Mouse (Mus musculus) limb, embryonic 13.5 days (tissue): Measurements from ENCODE around the gene Pak6. TPM values are rescaled to one million over a fixed set of nuclear protein-coding genes. Genes with fewer than 3 reads are reported as not detected.
"Not testable (repeated sequence)": the region's sequence is repeated elsewhere in the genome, so short reads cannot be mapped to it uniquely, and the experiment has no call there.

Source experiments
- ATAC-seq: fragments of 200-750 bp; cut with Nextera tagmentation; 2 replicates; pipeline ENCODE4 v1.8.0; 2017; ENCODE audit warnings: low read depth, moderate number of reproducible peaks, moderate TSS enrichment; ENCODE audit not compliant: low FRiP score
- H3K27ac ChIP-seq: fragments of 300-500 bp; sonication (generic); 2 replicates; pipeline ENCODE4 v1.5.1; 2015; ENCODE audit warnings: inconsistent platforms, mild to moderate bottlenecking, moderate library complexity
- H3K27me3 ChIP-seq: fragments of 300-500 bp; sonication (generic); 2 replicates; pipeline ENCODE4 v1.6.1; 2015; ENCODE audit warnings: mild to moderate bottlenecking, inconsistent platforms
- H3K36me3 ChIP-seq: fragments of 300-500 bp; sonication (generic); 2 replicates; pipeline ENCODE4 v1.6.1; 2015; ENCODE audit warnings: inconsistent platforms, mild to moderate bottlenecking, moderate library complexity
- H3K4me1 ChIP-seq: fragments of 300-500 bp; sonication (generic); 2 replicates; pipeline ENCODE4 v1.6.1; 2015; ENCODE audit warnings: inconsistent platforms
- H3K4me2 ChIP-seq: fragments of 300-500 bp; sonication (generic); replicated peaks from 2 replicates; pipeline ENCODE4 v1.6.1; 2015; ENCODE audit warnings: inconsistent platforms, mild to moderate bottlenecking, moderate library complexity
- H3K4me3 ChIP-seq: fragments of 300-500 bp; sonication (generic); 2 replicates; pipeline ENCODE4 v1.5.1; 2015; ENCODE audit warnings: moderate library complexity, mild to moderate bottlenecking, inconsistent platforms
- H3K9ac ChIP-seq: fragments of 300-500 bp; sonication (generic); 2 replicates; pipeline ENCODE4 v1.6.1; 2015; ENCODE audit warnings: mild to moderate bottlenecking, inconsistent platforms
- H3K9me3 ChIP-seq: fragments of 300-500 bp; sonication (generic); 2 replicates; pipeline ENCODE4 v1.6.1; 2016; ENCODE audit warnings: inconsistent platforms
- WGBS: fragments of 180-500 bp; shearing (Covaris S2); methylation state at CpG from one replicate; pipeline ENCODE4 v1.1.7; 2015; 5-methylcytosine and 5-hydroxymethylcytosine counted together
- polyA plus RNA-seq: library from polyadenylated mRNA; unstranded; fragments of >200 nt; fragmentation: Nextera tagmentation; extraction: Ambion mirVana; gene quantifications from 2 replicates; pipeline ENCODE4 v1.2.1, GENCODE M21; 2015

Gene Pak6
- polyA plus RNA-seq, 1 experiment from 2014 or later = 3.3 TPM

DNA sequence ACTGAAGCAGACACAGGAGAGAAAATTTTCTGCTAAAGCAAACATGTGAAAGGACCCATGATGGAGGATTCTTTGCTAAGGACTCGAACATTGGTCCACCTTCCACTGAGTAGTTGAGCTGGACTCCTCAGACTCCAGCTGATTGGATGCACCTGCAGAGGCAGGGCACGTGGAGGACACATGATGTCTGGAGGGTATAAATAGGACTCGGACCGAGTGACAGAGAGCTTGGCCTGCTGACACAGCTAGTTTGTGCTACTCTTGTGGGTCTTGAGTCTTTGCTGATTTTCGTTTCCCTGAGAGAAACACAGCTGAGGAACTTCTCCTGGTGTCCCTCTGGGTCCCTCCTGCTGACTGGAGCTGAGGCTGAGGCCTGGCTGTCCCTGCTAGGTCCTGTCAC lies 16.4 kb upstream of the Pak6 start:
- WGBS = 81% methylated on average over 5 of the region's 5 CpGs

GRCm38 (mm10) chr2:118650697-118651096 lies 12.4 kb upstream of the Pak6 start:
- H3K27me3 ChIP-seq, H3K4me2 ChIP-seq, H3K4me1 ChIP-seq, H3K9ac ChIP-seq, H3K4me3 ChIP-seq, H3K36me3 ChIP-seq, H3K27ac ChIP-seq, H3K9me3 ChIP-seq, ATAC-seq: not testable (repeated sequence)
- 79% methylated on average over 2 of the region's 2 CpGs for WGBS

More for the DNA sequence above, 16.4 kb upstream of the Pak6 start:
- Histone ChIP-seq H3K4me3 (no peak overlapping the region), H3K36me3 (peaks cover 37% of the 10 kb centered on the region), H3K9me3 (0 out of 2 replicates have a peak, but pooled peaks cover 8% of the 10 kb centered on the region), H3K9ac (no peak overlapping the region), H3K27ac (no peak overlapping the region), H3K4me1 (no peaks in the 10 kb centered on the region), H3K27me3 (no peaks in the 10 kb centered on the region), H3K4me2 (no peak overlapping the region)
- ATAC-seq = no peak

DNA sequence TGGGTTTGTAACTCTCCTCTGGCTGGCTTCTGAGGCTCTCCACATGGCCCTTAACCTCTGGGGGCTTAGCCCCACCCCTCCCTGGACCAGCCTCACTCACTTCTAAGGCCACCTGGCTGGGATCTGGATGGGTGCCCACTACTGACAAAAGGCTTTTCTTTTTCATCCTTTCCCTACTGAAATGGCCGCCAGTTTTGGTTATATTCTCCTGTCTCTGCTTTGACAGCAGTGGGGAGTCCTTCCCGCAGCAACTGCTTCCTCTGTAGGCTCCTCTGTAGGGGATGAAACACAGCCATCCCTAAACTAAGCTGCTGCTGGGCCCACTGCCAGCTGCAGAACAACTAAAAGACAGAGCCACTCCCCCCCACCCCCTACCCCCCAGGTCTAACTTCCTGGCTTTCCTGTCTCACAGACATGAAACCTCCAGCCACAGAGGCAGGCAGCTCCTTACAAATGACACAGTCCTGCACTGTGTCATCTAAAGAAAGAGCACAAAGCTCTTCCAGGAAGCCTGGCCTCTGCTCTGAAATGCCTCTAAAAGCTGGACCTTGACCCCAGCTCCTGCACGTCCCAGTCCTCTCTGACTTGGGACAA lies 6.3 kb upstream of the Pak6 start:
- Histone ChIP-seq H3K9ac (0 out of 2 replicates have a peak overlapping the region, but pooled peaks have one; percentile 25), H3K9me3 (no peaks in the 10 kb centered on the region), H3K27ac (peak overlapping the region; percentile 44; the same call in 1 of the 2 replicates), H3K4me1 (peaks cover 36% of the 10 kb centered on the region), H3K4me3 (no peak overlapping the region), H3K36me3 (no peaks in the 10 kb centered on the region), H3K27me3 (no peaks in the 10 kb centered on the region), H3K4me2 (no peak overlapping the region)
- no peak for ATAC-seq
- 27% methylated on average over 3 of the region's 3 CpGs for WGBS

DNA sequence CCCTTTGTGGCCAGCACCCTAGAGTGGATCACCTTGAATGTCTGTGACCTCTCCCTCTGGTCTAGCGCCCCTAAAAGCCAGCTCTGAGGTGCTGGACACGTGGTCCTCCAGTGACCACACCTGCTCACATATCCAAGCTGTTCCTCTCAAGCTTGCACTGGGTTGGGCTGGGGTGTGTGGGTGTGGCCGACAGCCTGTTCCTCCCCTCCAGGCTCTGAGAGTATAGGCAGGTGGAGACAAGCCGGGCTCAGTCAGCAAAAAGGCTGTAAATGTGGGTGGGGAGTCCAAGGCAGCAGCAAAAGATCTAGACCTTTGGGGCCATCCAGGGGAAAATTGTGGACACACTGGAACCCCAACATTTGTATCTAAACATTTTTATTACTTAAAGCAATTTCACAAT lies 4.6 kb upstream of the Pak6 start:
- ATAC-seq = peak; percentile 44
- Histone ChIP-seq H3K36me3 (no peaks in the 10 kb centered on the region), H3K4me2 (no peak overlapping the region), H3K27me3 (peaks cover 14% of the 10 kb centered on the region), H3K9ac (no peak overlapping the region), H3K9me3 (no peaks in the 10 kb centered on the region), H3K4me3 (no peak overlapping the region), H3K27ac (no peak overlapping the region), H3K4me1 (peaks cover 48% of the 10 kb centered on the region)
- WGBS = 34% methylated on average over 4 of the region's 4 CpGs

DNA sequence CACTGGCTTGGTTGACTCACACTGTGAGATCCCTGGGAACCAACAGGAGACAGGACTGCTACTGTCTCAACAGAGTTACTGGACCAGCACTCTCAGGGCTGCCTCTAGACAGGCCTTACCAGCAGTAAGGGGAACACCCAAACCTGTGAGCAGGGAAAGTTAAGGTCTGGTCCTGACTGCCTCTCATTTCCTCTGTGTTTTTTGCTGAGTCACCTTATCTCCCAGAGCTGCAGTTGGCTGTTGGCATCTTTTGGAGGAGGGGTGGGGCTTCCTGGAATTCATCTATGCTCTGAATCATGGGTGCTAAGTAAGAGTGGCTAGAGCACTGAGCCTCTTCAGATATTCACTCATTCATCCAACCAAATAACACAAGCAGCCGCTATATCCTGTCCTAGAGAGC lies 4.0 kb upstream of the Pak6 start:
- H3K4me2 ChIP-seq = no peak overlapping the region
- H3K4me1 ChIP-seq = peaks cover 52% of the 10 kb centered on the region
- H3K27me3 ChIP-seq = peaks cover 20% of the 10 kb centered on the region
- ATAC-seq = no peak
- no peak overlapping the region for H3K9ac ChIP-seq
- H3K4me3 ChIP-seq = no peak overlapping the region
- 91% methylated on average over 1 of the region's 1 CpGs for WGBS
- H3K36me3 ChIP-seq = no peaks in the 10 kb centered on the region
- H3K9me3 ChIP-seq = no peaks in the 10 kb centered on the region
- H3K27ac ChIP-seq = peak overlapping the region; percentile 6; the same call in 1 of the 2 replicates

DNA sequence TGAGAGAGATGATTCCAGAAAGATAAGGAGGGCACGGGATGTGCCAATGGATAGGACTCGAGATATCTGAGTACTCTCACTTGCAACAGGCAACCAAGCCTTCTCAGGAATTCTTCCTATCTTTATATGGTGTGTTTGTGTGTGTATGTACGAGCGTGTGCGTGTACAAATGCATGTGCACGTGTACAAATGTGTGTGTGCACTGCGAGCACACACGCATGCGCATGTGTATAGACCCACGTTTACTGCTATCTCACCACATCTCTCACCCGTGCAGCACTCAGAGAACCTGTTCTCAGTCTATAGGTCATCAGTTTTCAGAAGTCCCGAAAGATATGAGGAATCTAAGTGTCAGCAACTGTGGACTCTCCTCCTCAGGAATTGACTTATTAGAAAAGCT lies 3.6 kb upstream of the Pak6 start:
- peak overlapping the region; percentile 63 for H3K4me2 ChIP-seq
- H3K4me3 ChIP-seq = peak overlapping the region; percentile 43
- no peak overlapping the region for H3K27ac ChIP-seq
- H3K27me3 ChIP-seq = peaks cover 24% of the 10 kb centered on the region
- peaks cover 49% of the 10 kb centered on the region for H3K4me1 ChIP-seq
- H3K9ac ChIP-seq = no peak overlapping the region
- WGBS = 89% methylated on average over 12 of the region's 12 CpGs
- H3K36me3 ChIP-seq = no peaks in the 10 kb centered on the region
- H3K9me3 ChIP-seq = no peaks in the 10 kb centered on the region
- no peak for ATAC-seq

- Histone ChIP-seq H3K27ac (no peak overlapping the region), H3K4me3 (peak overlapping the region; percentile 43), H3K9ac (peak overlapping the region; percentile 55), H3K27me3 (peaks cover 26% of the 10 kb centered on the region), H3K4me1 (peaks cover 51% of the 10 kb centered on the region), H3K9me3 (no peaks in the 10 kb centered on the region), H3K4me2 (peak overlapping the region; percentile 63), H3K36me3 (no peaks in the 10 kb centered on the region)
- peak; percentile 77; the same call in 1 of the 2 replicates for ATAC-seq
- 4% methylated on average over 4 of the region's 4 CpGs for WGBS
Measured at GRCm38 (mm10) chr2:118659998-118660452, 3.1 kb upstream of the Pak6 start.

GRCm38 (mm10) chr2:118661891-118662290 lies 1.2 kb upstream of the Pak6 start:
- no peak overlapping the region for H3K4me2 ChIP-seq
- H3K9me3 ChIP-seq = no peaks in the 10 kb centered on the region
- ATAC-seq = no peak
- H3K4me3 ChIP-seq = no peak overlapping the region
- H3K9ac ChIP-seq = no peak overlapping the region
- H3K4me1 ChIP-seq = peaks cover 49% of the 10 kb centered on the region
- no peak overlapping the region for H3K27ac ChIP-seq
- no peaks in the 10 kb centered on the region for H3K36me3 ChIP-seq
- H3K27me3 ChIP-seq = peaks cover 26% of the 10 kb centered on the region
- 75% methylated on average over 9 of the region's 9 CpGs for WGBS

DNA sequence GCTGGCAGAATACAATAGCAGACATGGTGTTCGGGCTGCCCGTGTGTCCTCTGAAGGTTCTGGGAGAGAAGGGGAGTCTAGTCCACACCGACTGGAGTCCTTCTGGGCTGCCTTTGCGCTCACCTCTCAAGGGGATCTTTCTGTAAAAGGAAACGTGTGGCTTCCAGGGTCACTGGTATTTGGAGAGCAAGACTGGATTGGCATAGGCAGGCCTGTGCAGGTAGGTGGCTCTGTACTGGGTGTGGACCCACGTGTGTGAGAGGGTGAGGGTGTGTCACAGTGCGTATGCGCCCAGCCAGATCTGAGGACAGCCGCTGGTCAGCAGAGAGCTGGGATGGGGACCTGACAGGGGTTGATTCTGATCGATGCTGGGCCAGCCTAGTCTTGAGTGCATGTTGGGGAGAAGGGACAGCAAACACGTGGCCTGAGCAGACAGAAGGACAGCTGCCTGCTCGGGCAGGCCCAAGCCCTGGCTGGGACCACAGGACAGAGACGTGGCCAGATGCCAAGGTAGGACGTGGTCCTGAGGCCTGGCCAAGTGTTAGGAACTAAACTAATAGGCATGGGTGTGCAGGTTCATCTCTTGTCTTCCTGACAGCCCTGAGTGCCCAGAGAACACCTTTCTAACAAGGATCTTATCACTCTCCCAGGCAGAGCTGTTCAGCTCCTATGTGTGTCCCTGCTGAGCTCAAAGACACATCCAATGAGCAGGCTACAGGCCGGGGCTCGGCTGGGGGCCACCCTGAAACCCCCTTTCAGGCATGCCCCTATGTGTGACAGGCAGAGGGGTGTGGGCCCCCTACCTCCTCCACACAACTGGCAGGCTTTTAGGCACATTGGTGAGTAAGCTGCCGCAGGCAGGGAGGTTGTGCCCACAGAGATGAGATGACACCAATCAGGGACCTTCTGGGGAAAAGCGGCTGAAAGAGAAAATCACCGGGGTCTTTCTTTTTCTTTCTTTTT lies 982 bp downstream of the Pak6 start:
- no peaks in the 10 kb centered on the region for H3K36me3 ChIP-seq
- peaks cover 31% of the 10 kb centered on the region for H3K27me3 ChIP-seq
- H3K9ac ChIP-seq = no peak overlapping the region; the same call in 1 of the 2 replicates

DNA sequence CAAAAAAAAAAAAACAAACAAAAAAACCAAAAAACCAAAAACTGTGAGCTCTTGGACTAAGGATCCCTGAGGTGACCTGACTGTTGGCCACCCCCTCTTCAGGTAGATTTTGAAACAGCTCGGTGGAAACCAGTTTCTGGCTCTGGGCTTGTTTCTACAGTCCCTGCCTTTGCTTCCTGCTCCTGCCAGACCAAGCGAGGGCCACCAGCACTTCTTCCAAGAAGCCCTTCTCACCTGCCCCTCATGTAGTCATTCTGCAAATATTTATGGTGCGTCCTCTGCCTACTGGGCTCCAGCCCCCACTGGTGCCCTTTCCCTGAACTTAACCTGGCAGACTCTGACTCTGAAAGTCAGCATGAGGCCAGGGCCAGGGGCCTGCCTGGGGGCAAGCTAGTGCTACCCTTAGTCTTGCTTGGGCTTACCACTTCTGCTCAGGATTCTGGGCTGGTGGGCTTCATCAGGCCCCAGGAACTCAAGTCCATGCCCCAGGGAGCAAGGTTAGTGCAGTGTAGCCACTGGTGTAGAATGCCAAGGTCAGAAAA lies 1.9 kb downstream of the Pak6 start:
- Histone ChIP-seq H3K4me1 (peaks cover 41% of the 10 kb centered on the region), H3K9ac (no peak overlapping the region), H3K4me2 (no peak overlapping the region), H3K27me3 (peaks cover 31% of the 10 kb centered on the region), H3K4me3 (no peak overlapping the region), H3K27ac (no peak overlapping the region), H3K36me3 (no peaks in the 10 kb centered on the region), H3K9me3 (no peaks in the 10 kb centered on the region)
- ATAC-seq = no peak
- WGBS = 65% methylated on average over 3 of the region's 3 CpGs

More for the DNA sequence above, 982 bp downstream of the Pak6 start:
- Histone ChIP-seq H3K4me2 (peak overlapping the region; percentile 91), H3K4me3 (peak overlapping the region; percentile 46), H3K27ac (no peak overlapping the region), H3K9me3 (no peaks in the 10 kb centered on the region), H3K4me1 (peaks cover 42% of the 10 kb centered on the region)
- no peak for ATAC-seq
- 51% methylated on average over 19 of the region's 19 CpGs for WGBS

GRCm38 (mm10) chr2:118665616-118666015 lies 2.5 kb downstream of the Pak6 start:
- Histone ChIP-seq H3K4me3 (no peak overlapping the region), H3K27ac (no peak overlapping the region), H3K9ac (no peak overlapping the region), H3K4me1 (peaks cover 41% of the 10 kb centered on the region), H3K4me2 (no peak overlapping the region), H3K27me3 (peaks cover 34% of the 10 kb centered on the region), H3K36me3 (no peaks in the 10 kb centered on the region), H3K9me3 (no peaks in the 10 kb centered on the region)
- ATAC-seq = no peak
- WGBS = 76% methylated on average over 4 of the region's 4 CpGs

- H3K27ac ChIP-seq = no peak overlapping the region
- H3K4me3 ChIP-seq = no peak overlapping the region
- WGBS = 80% methylated on average over 5 of the region's 5 CpGs
- ATAC-seq = no peak
- H3K9me3 ChIP-seq = no peaks in the 10 kb centered on the region
- peaks cover 41% of the 10 kb centered on the region for H3K27me3 ChIP-seq
- no peak overlapping the region for H3K4me2 ChIP-seq
- H3K4me1 ChIP-seq = peaks cover 41% of the 10 kb centered on the region
- H3K36me3 ChIP-seq = no peaks in the 10 kb centered on the region
- no peak overlapping the region for H3K9ac ChIP-seq
Measured at GRCm38 (mm10) chr2:118667181-118667580, 4.1 kb downstream of the Pak6 start.
